Mouse (Mus musculus) retina, postnatal 7 days (tissue): ENCODE measurements around the gene Kazald1.
A peak's percentile ranks its signal among the peaks of the same experiment; 100 is the strongest.
"Not testable (repeated sequence)": the region's sequence is repeated elsewhere in the genome, so short reads cannot be mapped to it uniquely, and the experiment has no call there.

Source experiments
- DNase-seq: peaks from one replicate; pipeline ENCODE4 v3.0.0-alpha.2; 2012; ENCODE audit warnings: low read depth, low spot score

The Kazald1 gene

GRCm38 (mm10) chr19:45074580-45075322 lies at the start of gene Kazald1:
TSS of gene Kazald1 (plus strand) at chr19:45075241.
- peak; percentile 86 for DNase-seq

- DNase-seq = no peak
These were observed 49.0 kb upstream of the Kazald1 start for GRCm38 (mm10) chr19:45025937-45026568.

- DNase-seq = no peak
These were observed 47.9 kb upstream of the Kazald1 start for GRCm38 (mm10) chr19:45026958-45027670.

GRCm38 (mm10) chr19:45027848-45028247 lies 47.2 kb upstream of the Kazald1 start:
- no peak for DNase-seq

GRCm38 (mm10) chr19:45028746-45029145 lies 46.3 kb upstream of the Kazald1 start:
- DNase-seq = no peak

GRCm38 (mm10) chr19:45029571-45029970 lies 45.5 kb upstream of the Kazald1 start:
- DNase-seq = no peak

GRCm38 (mm10) chr19:45030111-45030510 lies 44.9 kb upstream of the Kazald1 start:
- DNase-seq = no peak

- DNase-seq = peak; percentile 80
These were observed 44.0 kb upstream of the Kazald1 start for GRCm38 (mm10) chr19:45030746-45031693.

GRCm38 (mm10) chr19:45031780-45032179 lies 43.3 kb upstream of the Kazald1 start:
- no peak for DNase-seq

- DNase-seq = no peak
These were observed 42.3 kb upstream of the Kazald1 start for GRCm38 (mm10) chr19:45032570-45033332.

GRCm38 (mm10) chr19:45036867-45037266 lies 38.2 kb upstream of the Kazald1 start:
- no peak for DNase-seq

- DNase-seq = not testable (repeated sequence)
These were observed 36.8 kb upstream of the Kazald1 start for GRCm38 (mm10) chr19:45038198-45038597.

- DNase-seq = no peak
These were observed 34.8 kb upstream of the Kazald1 start for GRCm38 (mm10) chr19:45040214-45040613.

- DNase-seq = no peak
These were observed 30.6 kb upstream of the Kazald1 start for GRCm38 (mm10) chr19:45044389-45044927.

- no peak for DNase-seq
These were observed 29.8 kb upstream of the Kazald1 start for GRCm38 (mm10) chr19:45045236-45045635.

- no peak for DNase-seq
These were observed 29.4 kb upstream of the Kazald1 start, which contains the start of gene Pdzd7 for GRCm38 (mm10) chr19:45045651-45046050. TSS of gene Pdzd7 (minus strand) at chr19:45045717.

- DNase-seq = peak; percentile 61
These were observed 28.3 kb upstream of the Kazald1 start for GRCm38 (mm10) chr19:45046523-45047321.

- DNase-seq = peak; percentile 89
These were observed 27.6 kb upstream of the Kazald1 start, which contains the start of gene Sfxn3 for GRCm38 (mm10) chr19:45047417-45047934. TSS of gene Sfxn3 (plus strand) at chr19:45047503.
